Comparison of ENCODE assay signal across 24 mouse cellular contexts in the genomic region with DNA sequence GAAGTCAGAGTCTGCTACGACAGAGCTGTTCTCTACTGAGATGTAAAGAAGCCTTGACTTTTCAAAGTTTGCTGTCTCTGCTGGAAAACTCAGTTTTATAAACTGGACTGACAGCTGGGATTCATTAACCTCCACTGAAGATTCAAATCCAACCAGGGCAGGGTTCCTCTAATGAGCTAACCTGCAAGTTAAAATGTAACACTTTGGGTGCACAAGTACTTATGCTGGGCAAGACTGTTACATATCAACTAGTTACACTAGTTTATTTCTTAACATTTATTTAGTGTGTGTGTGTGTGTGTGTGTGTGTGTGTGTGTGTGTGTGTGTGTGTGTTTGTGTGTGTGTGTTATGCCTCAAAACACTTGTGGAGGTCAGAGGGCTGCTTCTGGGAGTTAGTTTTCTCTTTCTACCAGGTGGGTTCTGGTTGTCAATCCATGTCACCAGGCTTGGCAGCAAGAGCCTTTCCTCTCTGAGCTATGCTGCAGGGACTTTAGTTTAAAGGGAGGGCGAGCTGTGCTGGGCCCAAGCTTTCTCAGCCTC.
DNase-seq lines count a peak whose midpoint lies in the region; ATAC-seq lines count a peak whose summit lies in the region.
"Had no signal": no experiment of that assay in that cellular context is flagged by ENCODE, and none has a peak within 500 bp of the region (broad histone marks: within the 10 kb centered on the region; RNA-seq: fewer than 3 reads in every experiment).

No protein-coding gene starts in this region.

- no peak overlapping the region for H3K4me2 ChIP-seq in forebrain, embryonic 12.5 days
- H3K4me2 ChIP-seq in embryonic facial prominence, embryonic 12.5 days (replicated peaks): no peak overlapping the region
- H3K4me2 ChIP-seq: heart, embryonic 15.5 days; limb, embryonic 13.5 days; liver, embryonic 12.5 days; neural tube, embryonic 13.5 days had no signal

- DNase-seq in forebrain, embryonic 10.5 days (ENCODE audit: extremely low spot score, low spot score): no peak
- DNase-seq in kidney, adult 9 months: peak; percentile 88
- DNase-seq in kidney, postnatal 25 days: peak; percentile 42 to 64
- no peak for DNase-seq in lung, adult 18-20 months
- DNase-seq in frontal cortex, postnatal 14 days (ENCODE audit: low spot score in 2 of 2): no peak
- DNase-seq: adrenal gland, postnatal 36 days; cerebellum, postnatal 10 days; heart, postnatal 4 days; layer of hippocampus, postnatal 36 days; lung, adult 2 months; lung, postnatal 14 days; midbrain, embryonic 14.5 days; right cerebral cortex, adult 18-20 months; right cerebral cortex, postnatal 4 days; thymus, postnatal 14 days had no signal

- H3K36me3 ChIP-seq in forebrain, embryonic 10.5 days (replicated peaks): no peaks in the 10 kb centered on the region
- H3K36me3 ChIP-seq in forebrain, embryonic 12.5 days (replicated peaks): no peaks in the 10 kb centered on the region
- no peaks in the 10 kb centered on the region for H3K36me3 ChIP-seq in embryonic facial prominence, embryonic 12.5 days
- H3K36me3 ChIP-seq: heart, embryonic 15.5 days; limb, embryonic 13.5 days; liver, embryonic 12.5 days; neural tube, embryonic 13.5 days had no signal

- 0 out of 2 replicates have a peak overlapping the region, but pooled peaks have one; percentile 9 for H3K27ac ChIP-seq in forebrain, embryonic 10.5 days
- H3K27ac ChIP-seq in forebrain, embryonic 12.5 days: no peak overlapping the region
- no peak overlapping the region for H3K27ac ChIP-seq in embryonic facial prominence, embryonic 12.5 days
- H3K27ac ChIP-seq: heart, embryonic 15.5 days; limb, embryonic 13.5 days; liver, embryonic 12.5 days had no signal

- no peaks in the 10 kb centered on the region for H3K9me3 ChIP-seq in forebrain, embryonic 10.5 days
- no peaks in the 10 kb centered on the region for H3K9me3 ChIP-seq in forebrain, embryonic 12.5 days
- H3K9me3 ChIP-seq in embryonic facial prominence, embryonic 12.5 days: no peaks in the 10 kb centered on the region
- H3K9me3 ChIP-seq: heart, embryonic 15.5 days; limb, embryonic 13.5 days; liver, embryonic 12.5 days; neural tube, embryonic 13.5 days had no signal

- no peak overlapping the region for H3K4me3 ChIP-seq in forebrain, embryonic 10.5 days
- no peak overlapping the region for H3K4me3 ChIP-seq in forebrain, embryonic 12.5 days (replicated peaks)
- no peak overlapping the region for H3K4me3 ChIP-seq in embryonic facial prominence, embryonic 12.5 days
- H3K4me3 ChIP-seq: heart, embryonic 15.5 days; limb, embryonic 13.5 days; liver, embryonic 12.5 days; neural tube, embryonic 13.5 days had no signal

- no peak for ATAC-seq in forebrain, embryonic 12.5 days (ENCODE audit: low FRiP score)
- ATAC-seq in embryonic facial prominence, embryonic 12.5 days (ENCODE audit: insufficient number of reproducible peaks, insufficient read depth, low FRiP score, low TSS enrichment): no peak
- ATAC-seq in monocyte, adult 5-6 weeks (replicated peaks; ENCODE audit: insufficient number of reproducible peaks, low FRiP score, low TSS enrichment, poor library complexity, severe bottlenecking): no peak
- ATAC-seq: hindbrain, embryonic 16.5 days; intestine, embryonic 16.5 days; liver, embryonic 12.5 days had no signal

- peaks cover 14% of the 10 kb centered on the region for H3K4me1 ChIP-seq in forebrain, embryonic 10.5 days
- no peaks in the 10 kb centered on the region for H3K4me1 ChIP-seq in forebrain, embryonic 12.5 days
- peaks cover 9% of the 10 kb centered on the region for H3K4me1 ChIP-seq in embryonic facial prominence, embryonic 12.5 days
- H3K4me1 ChIP-seq: heart, embryonic 15.5 days; liver, embryonic 12.5 days had no signal

- H3K27me3 ChIP-seq in forebrain, embryonic 10.5 days (ENCODE audit: poor library complexity, severe bottlenecking): no peaks in the 10 kb centered on the region
- no peaks in the 10 kb centered on the region for H3K27me3 ChIP-seq in forebrain, embryonic 12.5 days
- H3K27me3 ChIP-seq in embryonic facial prominence, embryonic 12.5 days: no peaks in the 10 kb centered on the region
- H3K27me3 ChIP-seq: heart, embryonic 15.5 days; liver, embryonic 12.5 days; neural tube, embryonic 13.5 days had no signal

- H3K9ac ChIP-seq in forebrain, embryonic 12.5 days: no peak overlapping the region
- peak overlapping the region; percentile 19; the same call in 1 of the 2 replicates for H3K9ac ChIP-seq in embryonic facial prominence, embryonic 12.5 days
- H3K9ac ChIP-seq: heart, embryonic 15.5 days; limb, embryonic 13.5 days; liver, embryonic 12.5 days; neural tube, embryonic 13.5 days had no signal

- WGBS in forebrain, embryonic 10.5 days: 69% methylated on average over 2 of the region's 2 CpGs
- 81% methylated on average over 2 of the region's 2 CpGs for WGBS in forebrain, embryonic 12.5 days
- WGBS in embryonic facial prominence, embryonic 12.5 days: 37% methylated on average over 2 of the region's 2 CpGs

Comparison
In these comparisons a context has a peak if more than half of its experiments do, and no peak if none do; other contexts are left out.
1. DNase-seq: peak in kidney, adult 9 months (single experiment) and kidney, postnatal 25 days (2 of 2); none in forebrain, embryonic 10.5 days (single experiment), lung, adult 18-20 months (0 of 2) and frontal cortex, postnatal 14 days (0 of 2).